11 mouse cellular contexts compared by ENCODE assay signal in genomic region chr15:27625014-27625889, GRCm38 (mm10). TPM values are rescaled to one million over a fixed set of nuclear protein-coding genes. Genes with fewer than 3 reads are reported as not detected.
A peak's percentile ranks its signal among the peaks of the same experiment; 100 is the strongest.
DNase-seq lines count a peak whose midpoint lies in the region; ATAC-seq and TF ChIP-seq lines count a peak whose summit lies in the region.
"Had no signal": no experiment of that assay in that cellular context is flagged by ENCODE, and none has a peak within 500 bp of the region (broad histone marks: within the 10 kb centered on the region; RNA-seq: fewer than 3 reads in every experiment).

No protein-coding gene starts in this region.

- H3K27ac ChIP-seq in kidney, adult 2 months (ENCODE audit: insufficient read depth, low read depth, low read length) = peak overlapping the region; percentile 40
- peak overlapping the region; percentile 57 for H3K27ac ChIP-seq in MEL (ENCODE audit: control insufficient read depth, low read depth, low read length)
- H3K27ac ChIP-seq: embryonic facial prominence, embryonic 10.5 days; hindbrain, embryonic 12.5 days had no signal

- peaks cover 74% of the 10 kb centered on the region for H3K79me2 ChIP-seq in MEL (ENCODE audit: control insufficient read depth, insufficient read depth, low read length, poor library complexity)

- DNase-seq in kidney, adult 2 months = peak; percentile 33
- DNase-seq in kidney, adult 18-20 months = no peak
- peak; percentile 78 for DNase-seq in MEL (ENCODE audit: low read depth, low spot score)
- DNase-seq in naive thymus-derived CD4-positive, alpha-beta T cell, adult 2 months (ENCODE audit: low read depth) = peak; percentile 31
- no peak for DNase-seq in ovary, postnatal 36 days (ENCODE audit: low spot score)
- no peak for DNase-seq in urinary bladder, postnatal 4 days (ENCODE audit: low spot score in 2 of 2)
- DNase-seq in kidney, adult 11 months = no peak
- DNase-seq: thymus, adult 2 months had no signal

- H3K9me3 ChIP-seq in MEL (replicated peaks; ENCODE audit: insufficient read depth, low read length) = no peaks in the 10 kb centered on the region
- H3K9me3 ChIP-seq: embryonic facial prominence, embryonic 10.5 days; hindbrain, embryonic 12.5 days had no signal

- 82% methylated on average over 13 of the region's 13 CpGs for WGBS in kidney, adult 2 months

- TF ChIP-seq CTCF in kidney, adult 2 months (conservative IDR thresholded peaks at IDR 0.05; ENCODE audit: insufficient read depth, insufficient read length, low read depth, low read length) = no peak
- TF ChIP-seq CTCF in MEL (IDR thresholded peaks at IDR 0.05 in 2 of 3, conservative IDR thresholded peaks at IDR 0.05 in 1 of 3; ENCODE audit: control insufficient read depth in 1 of 3, insufficient read depth in 1 of 3, low read depth in 2 of 3, low read length in 3 of 3, poor library complexity in 1 of 3, severe bottlenecking in 1 of 3) = no peak

- H3K27me3 ChIP-seq in kidney, adult 2 months (replicated peaks; ENCODE audit: control insufficient read depth, insufficient read depth, low read length) = no peaks in the 10 kb centered on the region
- H3K27me3 ChIP-seq in MEL (ENCODE audit: control insufficient read depth in 1 of 2, insufficient read depth in 2 of 2, low read length in 2 of 2) = no peaks in the 10 kb centered on the region
- H3K27me3 ChIP-seq: hindbrain, embryonic 12.5 days had no signal

- 0 out of 4 replicates have a peak, but pooled peaks of 1 of the 2 experiments have one; percentile 18 for TF ChIP-seq EP300 in MEL (IDR thresholded peaks at IDR 0.05; ENCODE audit: low read depth in 1 of 2, low read length in 2 of 2)

- no peak for TF ChIP-seq RAD21 in MEL (IDR thresholded peaks at IDR 0.05; ENCODE audit: low read depth, low read length)

- H3K36me3 ChIP-seq in kidney, adult 2 months (ENCODE audit: control insufficient read depth, insufficient read depth, low read length) = no peaks in the 10 kb centered on the region
- peaks cover 8 to 54% of the 10 kb centered on the region in 2 experiments for H3K36me3 ChIP-seq in MEL (ENCODE audit: control insufficient read depth in 1 of 2, insufficient read depth in 2 of 2, low read length in 2 of 2)

- peak; percentile 76 for ATAC-seq in common myeloid progenitor, adult 5-6 weeks (replicated peaks; ENCODE audit: low read depth, poor library complexity, severe bottlenecking)

- TF ChIP-seq POLR2A in kidney, adult 2 months (IDR thresholded peaks at IDR 0.05; ENCODE audit: low read depth, low read length) = no peak
- no peak for TF ChIP-seq POLR2A in MEL (IDR thresholded peaks at IDR 0.05; ENCODE audit: control insufficient read depth in 1 of 2, insufficient read depth in 1 of 2, low read depth in 1 of 2, low read length in 2 of 2, poor library complexity in 1 of 2)

- peaks cover 37% of the 10 kb centered on the region for H3K4me1 ChIP-seq in kidney, adult 2 months (ENCODE audit: control insufficient read depth, insufficient read depth, low read length)
- H3K4me1 ChIP-seq in MEL (ENCODE audit: control insufficient read depth in 1 of 2, insufficient read depth in 2 of 2, low read length in 2 of 2) = peaks cover 25 to 42% of the 10 kb centered on the region in 2 experiments

- H3K9ac ChIP-seq in MEL (ENCODE audit: control insufficient read depth, low read depth, low read length, poor library complexity, severe bottlenecking) = no peak overlapping the region
- H3K9ac ChIP-seq: hindbrain, embryonic 12.5 days had no signal

- no peak overlapping the region for H3K4me3 ChIP-seq in kidney, adult 2 months (ENCODE audit: insufficient read depth, low read depth, low read length)
- H3K4me3 ChIP-seq in MEL (ENCODE audit: control insufficient read depth in 1 of 2, insufficient read depth in 1 of 2, low read depth in 2 of 2, low read length in 2 of 2) = no peak overlapping the region
- H3K4me3 ChIP-seq: embryonic facial prominence, embryonic 10.5 days; hindbrain, embryonic 12.5 days had no signal

TF ChIP-seq in MEL, 35 proteins besides CTCF, POLR2A, EP300 and RAD21:
- no peak for TF ChIP-seq MYC (IDR thresholded peaks at IDR 0.05; ENCODE audit: low read depth, low read length)
- TF ChIP-seq ELF1 (IDR thresholded peaks at IDR 0.05; ENCODE audit: low read depth, low read length) = no peak
- TF ChIP-seq NRF1 (IDR thresholded peaks at IDR 0.05; ENCODE audit: insufficient read depth, low read depth, low read length, poor library complexity, severe bottlenecking) = no peak
- TF ChIP-seq E2F4 (IDR thresholded peaks at IDR 0.05; ENCODE audit: borderline replicate concordance, low read depth, low read length) = no peak
- TF ChIP-seq TBP (IDR thresholded peaks at IDR 0.05; ENCODE audit: low read depth, low read length) = peak; percentile 92
- TF ChIP-seq SMC3 (IDR thresholded peaks at IDR 0.05; ENCODE audit: low read depth, low read length) = no peak
- no peak for TF ChIP-seq ZNF384 (IDR thresholded peaks at IDR 0.05; ENCODE audit: low read depth, low read length)
- TF ChIP-seq TAL1 (IDR thresholded peaks at IDR 0.05; ENCODE audit: low read length) = no peak
- 0 out of 2 replicates have a peak, but pooled peaks have one; percentile 22 for TF ChIP-seq ETS1 (IDR thresholded peaks at IDR 0.05; ENCODE audit: low read depth, low read length)
- no peak for TF ChIP-seq ZKSCAN1 (IDR thresholded peaks at IDR 0.05; ENCODE audit: low read depth, low read length)
- TF ChIP-seq USF2 (IDR thresholded peaks at IDR 0.05; ENCODE audit: borderline replicate concordance in 1 of 2, insufficient read depth in 1 of 2, low read depth in 1 of 2, low read length in 2 of 2) = no peak
- TF ChIP-seq NELFE (IDR thresholded peaks at IDR 0.05; ENCODE audit: low read depth, low read length) = no peak
- no peak for TF ChIP-seq MEF2A (IDR thresholded peaks at IDR 0.05; ENCODE audit: extremely low read depth, insufficient replicate concordance, low read depth, low read length, poor library complexity, severe bottlenecking)
- no peak for TF ChIP-seq KAT2A (conservative IDR thresholded peaks at IDR 0.05; ENCODE audit: low read depth, low read length)
- TF ChIP-seq MAX (IDR thresholded peaks at IDR 0.05; ENCODE audit: low read length) = no peak
- no peak for TF ChIP-seq HCFC1 (IDR thresholded peaks at IDR 0.05; ENCODE audit: low read depth, low read length)
- TF ChIP-seq GATA1 (IDR thresholded peaks at IDR 0.05; ENCODE audit: low read depth, low read length) = no peak
- no peak for TF ChIP-seq USF1 (IDR thresholded peaks at IDR 0.05; ENCODE audit: low read depth, low read length)
- no peak for TF ChIP-seq MXI1 (IDR thresholded peaks at IDR 0.05; ENCODE audit: low read depth, low read length)
- TF ChIP-seq BHLHE40 (IDR thresholded peaks at IDR 0.05; ENCODE audit: borderline replicate concordance, low read depth, low read length) = no peak
- no peak for TF ChIP-seq MAZ (IDR thresholded peaks at IDR 0.05; ENCODE audit: low read depth, low read length)
- no peak for TF ChIP-seq CHD2 (IDR thresholded peaks at IDR 0.05; ENCODE audit: low read length)
- no peak for TF ChIP-seq POLR2AphosphoS2 (IDR thresholded peaks at IDR 0.05; ENCODE audit: low read length)
- TF ChIP-seq TCF12 (IDR thresholded peaks at IDR 0.05; ENCODE audit: low read depth, low read length) = no peak
- TF ChIP-seq MYB (IDR thresholded peaks at IDR 0.05; ENCODE audit: low read depth, low read length) = no peak
- no peak for TF ChIP-seq ZMIZ1 (IDR thresholded peaks at IDR 0.05; ENCODE audit: low read depth, low read length)
- TF ChIP-seq SIN3A (IDR thresholded peaks at IDR 0.05; ENCODE audit: low read length) = 0 out of 2 replicates have a peak, but pooled peaks have one; percentile 41
- TF ChIP-seq ZC3H11A (IDR thresholded peaks at IDR 0.05; ENCODE audit: low read depth, low read length) = no peak
- TF ChIP-seq UBTF (IDR thresholded peaks at IDR 0.05; ENCODE audit: borderline replicate concordance, insufficient read depth, low read depth, low read length) = 0 out of 2 replicates have a peak, but pooled peaks have one; percentile 52
- peak; percentile 52; the same call in 1 of the 2 replicates for TF ChIP-seq MAFK (IDR thresholded peaks at IDR 0.05; ENCODE audit: borderline replicate concordance, low read depth, low read length)
- TF ChIP-seq GABPA (IDR thresholded peaks at IDR 0.05; ENCODE audit: low read depth, low read length) = no peak
- no peak for TF ChIP-seq POLR2AphosphoS5 (IDR thresholded peaks at IDR 0.05; ENCODE audit: borderline replicate concordance, low read depth, low read length)
- no peak for TF ChIP-seq CHD1 (IDR thresholded peaks at IDR 0.05; ENCODE audit: low read depth, low read length)
- TF ChIP-seq RCOR1 (IDR thresholded peaks at IDR 0.05; ENCODE audit: low read depth, low read length) = no peak
- no peak for TF ChIP-seq JUND (IDR thresholded peaks at IDR 0.05; ENCODE audit: low read depth, low read length)

RNA-seq across cellular contexts. Expression of gene Otulin, which starts 5.2 kb away (rescaled TPM):
- polyA plus RNA-seq in kidney, adult 2 months (2012; rRNA removed) = 29.0 and 34.4 TPM in 2 replicates
- total RNA-seq in MEL (2012; rRNA removed) = 64.2 and 65.5 TPM in 2 replicates
- polyA plus RNA-seq in MEL (2012; ENCODE audit: insufficient read depth in 1 of 2, insufficient read length in 2 of 2, low read depth in 1 of 2, low replicate concordance in 2 of 2, missing spikeins in 1 of 2) = 10 to 100 TPM in 1 of 2 experiments, not detected in 1; 70.6 TPM
- total RNA-seq in common myeloid progenitor, adult 5-6 weeks (2017) = 30.4 and 37.0 TPM in 2 replicates

RNA-seq across cellular contexts. Expression of gene Otulinl, which starts 56.1 kb away (rescaled TPM):
- 2.4 and 5.1 TPM in 2 replicates for polyA plus RNA-seq in kidney, adult 2 months (2012; rRNA removed)
- 0.42 and 0.50 TPM in 2 replicates for total RNA-seq in MEL (2012; rRNA removed)
- under 1 TPM in 1 of 2 experiments, not detected in 1; 0.14 TPM for polyA plus RNA-seq in MEL (2012; ENCODE audit: insufficient read depth in 1 of 2, insufficient read length in 2 of 2, low read depth in 1 of 2, low replicate concordance in 2 of 2, missing spikeins in 1 of 2)
- total RNA-seq in common myeloid progenitor, adult 5-6 weeks (2017) = 18.7 and 19.6 TPM in 2 replicates

Comparison
In these comparisons a context has a peak if more than half of its experiments do, and no peak if none do; other contexts are left out.
1. DNase-seq: peak in kidney, adult 2 months (single experiment), MEL (single experiment) and naive thymus-derived CD4-positive, alpha-beta T cell, adult 2 months (single experiment); none in kidney, adult 18-20 months (single experiment), ovary, postnatal 36 days (single experiment), urinary bladder, postnatal 4 days (0 of 2) and kidney, adult 11 months (single experiment).
2. RNA of gene Otulinl, which starts 56.1 kb away (total RNA-seq): 18.7 to 19.6 TPM in common myeloid progenitor, adult 5-6 weeks; 0.42 to 0.50 TPM in MEL; every median in the first group is over 10 times any median in the second.